Mouse (Mus musculus): ENCODE data around the gene Tspan9.

Gene Tspan9

GRCm38 (mm10) chr6:127981176-127981575 is 162.2 kb downstream of the Tspan9 start:
- no peak for DNase-seq (ENCODE audit: low read depth)

DNA sequence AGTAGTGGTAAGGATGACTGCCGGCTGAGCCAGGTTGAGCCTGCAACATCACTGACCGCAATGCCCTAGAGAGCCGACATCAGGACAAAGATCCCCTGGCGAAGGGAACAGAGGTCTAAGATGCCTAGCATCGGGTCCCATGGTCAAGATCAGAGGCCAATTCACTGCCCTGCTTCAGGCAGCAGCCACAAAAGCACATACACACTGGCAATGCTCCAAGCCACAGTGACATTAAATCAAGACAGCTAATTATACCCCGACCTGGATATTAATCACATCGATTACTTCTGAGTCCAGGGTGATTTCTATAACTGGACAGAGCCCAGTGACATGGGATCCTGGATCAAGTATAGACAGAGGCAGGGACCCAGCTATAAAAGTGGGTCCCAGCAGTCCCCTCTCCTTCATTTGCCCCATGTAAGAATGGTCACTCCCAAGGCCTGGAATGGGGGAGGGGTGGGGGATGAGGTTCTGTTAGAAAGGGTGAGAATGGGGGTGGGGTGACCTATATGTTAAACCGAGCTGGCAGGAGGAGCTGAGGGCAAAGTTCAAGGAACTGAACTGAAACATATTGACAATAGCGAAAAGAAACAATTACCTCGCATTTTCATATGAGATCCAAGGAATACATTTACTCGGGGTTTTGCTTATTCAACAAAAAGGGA is 162.9 kb downstream of the Tspan9 start:
- DNase-seq (ENCODE audit: low read depth) = no peak

DNA sequence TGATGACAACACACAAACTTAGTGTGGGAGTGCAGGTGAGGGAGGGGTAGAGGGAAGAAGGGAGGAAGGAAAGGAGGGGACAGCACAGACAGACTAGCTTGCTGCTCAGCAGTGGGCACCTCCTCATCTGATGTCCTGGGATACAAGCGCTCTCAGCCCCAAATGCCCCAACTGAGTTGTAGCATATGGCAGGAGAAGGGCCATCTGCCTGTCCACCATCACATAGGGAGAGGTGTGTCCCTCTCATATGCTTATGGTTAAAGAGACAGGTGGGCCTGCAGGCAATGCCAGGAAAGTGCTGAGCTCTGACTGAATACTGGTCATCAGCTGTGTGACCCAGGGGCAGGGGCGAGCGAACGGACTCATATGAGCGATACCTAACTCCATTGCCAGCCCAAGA is 163.6 kb downstream of the Tspan9 start:
- DNase-seq (ENCODE audit: low read depth) = no peak

DNA sequence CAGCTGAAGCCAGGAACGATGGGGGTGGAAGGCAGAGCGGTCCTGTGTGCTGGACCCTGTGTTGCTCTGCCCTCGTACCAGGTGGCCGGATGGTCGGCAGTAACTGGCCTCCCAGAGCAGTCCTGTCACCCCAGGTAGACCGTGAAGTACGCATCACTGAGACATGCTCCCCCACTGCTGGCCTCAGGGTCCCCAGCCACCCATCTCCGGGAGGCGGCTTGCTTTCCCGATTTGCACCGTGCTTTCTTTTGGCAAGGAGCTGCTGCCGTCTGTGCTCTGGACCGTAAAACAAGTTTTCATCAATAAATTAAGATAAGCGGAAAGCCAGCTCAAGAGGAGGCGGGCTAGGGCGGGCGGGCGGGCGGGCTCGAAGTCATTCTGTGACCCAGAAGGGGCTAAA is 164.5 kb downstream of the Tspan9 start:
- DNase-seq (ENCODE audit: low read depth) = no peak

- DNase-seq (ENCODE audit: low read depth) = no peak
These were observed 166.7 kb downstream of the Tspan9 start for GRCm38 (mm10) chr6:127976695-127977094.

GRCm38 (mm10) chr6:127974000-127974399 is 169.4 kb downstream of the Tspan9 start:
- DNase-seq (ENCODE audit: low read depth) = peak; percentile 20

DNA sequence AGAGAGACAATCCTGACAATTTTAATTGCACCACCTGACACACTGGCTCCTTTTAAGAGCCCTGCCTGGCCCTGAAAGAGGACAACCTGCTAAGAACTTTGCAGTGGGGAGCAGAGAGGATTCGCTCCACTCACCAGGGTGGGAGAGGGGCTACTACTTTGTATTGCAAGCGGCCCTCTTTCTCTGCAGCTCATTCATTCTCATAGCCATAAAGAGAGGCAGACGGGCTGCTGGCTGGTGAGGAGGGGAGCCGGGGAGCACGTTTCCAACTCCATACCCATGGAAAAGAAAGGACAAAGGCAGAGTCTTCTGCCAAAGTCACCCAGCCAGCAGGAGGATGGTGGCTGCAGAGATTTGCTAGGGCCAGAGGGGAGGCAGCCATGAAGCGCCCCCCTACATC is 169.8 kb downstream of the Tspan9 start:
- DNase-seq (ENCODE audit: low read depth) = no peak

DNA sequence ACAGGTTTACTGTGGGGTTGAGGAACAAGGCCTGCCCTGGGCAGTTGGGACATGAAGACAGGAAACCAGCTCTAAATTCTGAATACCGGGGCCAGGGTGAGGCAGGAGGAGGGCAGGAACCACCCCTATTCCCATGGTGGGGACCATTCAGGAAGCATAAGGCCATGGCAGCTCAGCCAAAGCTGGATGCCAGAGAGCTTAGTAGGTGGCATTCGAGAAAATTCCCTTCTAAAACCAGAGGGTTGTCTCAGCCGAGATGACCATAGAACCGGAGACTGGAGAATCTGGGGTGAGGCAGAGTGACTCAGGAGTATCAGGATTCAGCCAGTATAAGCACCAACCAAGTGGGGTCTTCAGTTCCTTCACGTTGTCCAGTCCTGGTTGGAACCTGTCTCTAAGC is 171.5 kb downstream of the Tspan9 start:
- peak; percentile 21 for DNase-seq (ENCODE audit: low read depth)

DNA sequence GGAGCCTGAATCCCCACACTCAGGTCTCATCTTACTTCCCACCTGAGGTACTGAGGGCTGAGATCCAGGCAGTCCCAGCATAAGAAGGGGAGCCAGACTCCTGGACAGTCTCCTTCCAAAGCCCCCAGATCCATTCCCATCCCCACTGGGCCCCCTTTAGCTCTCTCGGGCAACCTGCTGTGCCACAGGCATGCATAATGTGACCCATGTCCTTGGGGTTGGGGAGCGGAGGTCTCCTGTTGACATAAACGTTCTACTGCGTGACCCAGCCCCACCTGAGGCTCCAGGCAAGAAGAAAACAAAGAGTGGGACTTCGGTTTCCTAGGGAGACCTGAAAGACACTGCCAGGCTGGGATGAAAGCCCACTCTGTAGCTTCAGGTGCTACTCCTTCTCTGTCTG is 172.5 kb downstream of the Tspan9 start:
- no peak for DNase-seq (ENCODE audit: low read depth)

- DNase-seq (ENCODE audit: low read depth) = peak; percentile 35
These were observed 173.3 kb downstream of the Tspan9 start for GRCm38 (mm10) chr6:127970120-127970519.

DNA sequence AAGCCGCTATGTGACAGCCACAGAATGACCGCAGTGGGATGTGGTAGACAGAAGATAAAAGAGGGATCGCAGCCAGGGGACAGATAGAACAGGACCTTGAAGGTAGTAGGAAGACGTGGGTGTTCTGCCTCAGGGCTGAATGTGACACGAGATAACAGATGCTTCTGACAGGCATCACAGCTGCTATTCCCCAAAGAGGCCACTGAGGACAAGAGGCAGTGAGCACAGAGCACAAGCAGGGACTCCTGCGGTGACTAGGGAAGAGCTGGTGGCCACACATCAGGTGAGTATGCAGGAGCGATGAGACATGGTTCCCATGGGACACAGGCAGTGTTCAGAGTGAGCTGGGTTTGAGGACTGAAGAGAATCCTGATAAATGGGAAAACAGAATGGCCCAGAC is 173.7 kb downstream of the Tspan9 start:
- DNase-seq (ENCODE audit: low read depth) = no peak

DNA sequence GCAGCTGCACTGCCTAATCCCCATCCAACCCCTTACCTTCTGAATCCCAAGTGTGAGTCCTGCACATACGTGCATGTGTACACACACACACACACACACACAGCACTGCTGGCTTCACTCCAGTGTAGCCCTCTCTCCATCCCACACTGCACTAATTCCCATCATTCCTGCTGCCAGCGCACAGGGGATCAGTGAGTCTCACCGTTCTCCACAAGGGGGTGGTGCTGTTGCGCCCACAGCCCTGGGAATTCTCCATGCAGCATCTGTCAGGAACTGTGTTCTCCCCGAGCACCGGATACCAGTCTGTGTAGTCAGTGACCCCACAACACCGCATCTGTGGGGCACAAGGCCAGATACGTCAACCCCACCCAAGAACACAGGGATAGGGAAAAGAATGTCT is 177.9 kb downstream of the Tspan9 start:
- peak; percentile 15 for DNase-seq (ENCODE audit: low read depth)

DNA sequence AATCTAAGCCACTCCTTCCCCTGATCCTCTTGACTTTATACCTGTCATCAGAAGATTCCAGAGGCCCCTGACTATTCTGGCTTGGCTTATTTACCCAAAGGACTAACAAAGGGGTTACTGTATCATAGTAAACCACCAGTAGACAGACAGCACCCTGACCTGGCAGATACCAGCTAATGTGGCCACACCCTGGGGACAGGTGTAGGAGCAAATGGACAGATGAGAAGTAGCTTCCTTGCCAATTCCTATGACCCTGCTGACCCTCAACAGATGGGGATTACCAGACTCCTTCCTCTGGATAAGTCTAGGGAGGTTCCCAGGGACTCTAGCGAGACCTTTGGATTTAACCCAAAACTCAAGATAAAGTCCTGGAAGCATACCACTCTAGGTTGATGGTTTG is 183.2 kb downstream of the Tspan9 start:
- DNase-seq (ENCODE audit: low read depth) = no peak

DNA sequence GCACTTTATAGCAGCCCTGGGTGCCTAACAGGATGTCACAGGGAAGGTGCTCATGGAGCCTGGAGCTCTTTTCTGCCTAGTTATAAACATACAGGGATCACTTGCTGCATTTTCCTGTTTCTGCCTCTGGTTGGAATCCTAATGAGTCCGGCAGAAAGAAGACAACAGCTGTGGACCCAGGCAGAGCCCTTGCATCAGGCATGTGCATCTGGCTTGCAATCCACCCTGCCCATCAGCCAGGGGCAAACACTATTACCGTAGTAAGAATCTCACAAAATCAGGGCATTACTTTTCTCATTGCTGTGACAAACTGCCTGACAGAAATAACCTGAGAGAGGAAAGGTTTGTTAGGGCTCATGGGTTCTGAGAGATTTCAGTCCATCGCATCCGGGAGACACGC is 187.2 kb downstream of the Tspan9 start:
- DNase-seq (ENCODE audit: low read depth) = no peak

DNA sequence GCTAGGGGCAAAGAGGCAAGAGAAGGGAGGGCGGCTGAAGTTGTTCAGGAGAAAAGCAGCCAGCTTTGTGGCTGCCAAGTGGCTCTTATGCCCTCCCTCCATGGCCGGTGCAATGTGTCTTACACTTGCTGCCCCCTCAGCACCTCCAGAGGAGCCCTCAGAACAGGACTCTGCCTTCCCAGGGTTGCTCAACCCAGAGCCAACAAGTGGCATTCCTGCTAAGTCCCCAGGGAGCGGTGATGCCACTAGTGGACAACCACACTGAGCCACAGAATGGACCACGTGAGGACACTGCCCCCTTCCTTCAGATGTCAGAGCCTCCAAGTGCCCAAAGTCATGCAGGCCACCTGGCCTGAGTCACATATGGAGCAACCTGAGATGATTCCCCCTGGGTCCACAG is 190.3 kb downstream of the Tspan9 start:
- DNase-seq (ENCODE audit: low read depth) = no peak

DNA sequence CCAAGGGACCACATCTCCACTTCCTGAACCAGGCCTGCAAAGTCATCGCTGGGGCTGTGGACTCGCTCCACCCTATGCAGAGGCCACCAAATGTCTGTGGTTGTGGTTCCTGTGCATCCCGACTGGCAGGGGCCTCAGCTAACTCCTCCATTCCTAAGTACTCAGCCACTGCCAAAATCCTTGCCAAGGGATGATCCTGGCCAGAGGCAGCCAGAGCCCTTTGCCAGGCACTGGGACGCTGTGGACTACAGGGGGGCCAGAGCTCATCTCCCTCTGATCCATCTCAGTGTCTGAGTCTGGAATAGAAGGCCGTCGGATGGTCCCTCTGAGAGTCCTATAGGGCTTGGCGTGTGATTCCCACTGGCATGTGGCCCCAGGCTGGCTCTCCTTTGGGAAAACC is 193.5 kb downstream of the Tspan9 start:
- DNase-seq (ENCODE audit: low read depth) = no peak

DNA sequence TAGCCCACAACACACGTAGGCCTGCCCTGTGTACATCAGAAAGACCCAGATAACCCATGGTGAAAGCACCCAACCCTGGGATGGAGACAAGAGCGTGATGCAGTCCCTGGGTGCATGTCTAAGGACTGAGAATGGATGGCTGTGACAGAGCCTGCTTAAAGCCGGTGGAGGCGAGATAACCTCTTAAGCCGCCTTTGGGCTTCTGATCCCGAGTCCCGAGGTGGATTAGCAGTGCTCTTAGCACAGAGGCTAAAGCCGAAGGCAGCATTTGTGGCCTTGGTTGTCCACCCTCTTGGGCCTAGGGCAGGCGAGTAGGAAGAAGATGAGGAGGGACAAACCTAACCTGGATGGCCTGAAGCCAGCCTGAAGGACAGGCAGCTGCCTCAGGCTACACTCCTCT is 194.7 kb downstream of the Tspan9 start:
- DNase-seq (ENCODE audit: low read depth) = no peak

DNA sequence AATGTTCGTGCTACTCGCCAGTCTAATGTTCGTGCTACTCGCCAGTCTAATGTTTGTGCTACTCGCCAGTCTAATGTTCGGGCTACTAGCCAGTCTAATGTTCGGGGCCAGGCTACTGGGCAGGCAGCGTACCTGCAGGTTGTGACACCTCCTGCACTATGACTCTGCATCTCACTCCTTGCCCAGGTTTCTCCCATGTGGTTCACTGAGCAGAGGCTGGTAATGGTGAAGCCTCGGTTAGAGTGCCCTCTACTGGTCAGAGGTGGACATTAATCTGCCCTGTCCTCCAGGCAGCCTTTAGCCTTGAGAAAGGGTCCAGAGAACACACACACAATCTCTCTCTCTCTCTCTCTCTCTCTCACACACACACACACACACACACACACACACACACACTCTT is 197.7 kb downstream of the Tspan9 start:
- DNase-seq (ENCODE audit: low read depth) = peak; percentile 40

- DNase-seq (ENCODE audit: low read depth) = no peak
These were observed 201.0 kb downstream of the Tspan9 start for GRCm38 (mm10) chr6:127942421-127942820.

DNA sequence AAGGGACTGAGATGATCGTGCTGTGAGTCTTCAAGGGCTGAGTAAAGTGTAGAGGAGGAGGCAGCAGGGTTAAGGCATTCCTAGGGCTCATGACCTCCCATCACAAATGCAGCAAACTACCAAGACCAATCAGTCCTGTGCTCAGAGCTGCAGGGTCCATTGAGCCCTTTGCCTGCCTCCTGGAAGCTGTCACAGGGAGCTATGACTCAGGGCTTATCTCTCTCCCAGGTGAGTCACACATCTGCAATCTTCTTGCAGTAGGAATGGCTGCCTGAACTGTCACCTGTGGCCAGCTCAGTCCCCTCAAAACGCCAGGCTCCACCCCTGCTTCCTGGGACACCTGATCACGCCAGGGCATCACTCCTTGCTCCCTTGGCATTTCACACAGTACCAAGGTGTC is 208.3 kb downstream of the Tspan9 start:
- DNase-seq (ENCODE audit: low read depth) = no peak

DNA sequence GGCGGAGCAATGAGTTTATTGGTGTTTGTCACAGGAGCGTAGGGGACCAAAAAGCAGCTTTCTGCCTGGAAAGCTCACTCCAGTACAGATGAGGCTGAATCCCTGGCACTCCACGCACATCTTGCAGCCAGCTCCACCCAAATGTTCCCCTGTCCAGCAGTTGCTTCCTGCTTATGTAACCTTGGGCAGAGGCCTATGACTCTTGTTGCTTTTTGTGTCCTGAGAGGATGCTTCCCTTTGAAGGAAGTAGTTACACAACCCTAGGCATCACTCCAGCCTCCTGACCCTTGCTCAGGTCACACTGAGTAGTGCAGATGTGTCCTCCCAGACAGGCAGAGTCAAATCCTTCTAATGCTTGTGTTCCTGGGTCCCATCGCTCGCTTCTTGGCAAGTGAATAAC is 209.6 kb downstream of the Tspan9 start:
- DNase-seq (ENCODE audit: low read depth) = no peak

DNA sequence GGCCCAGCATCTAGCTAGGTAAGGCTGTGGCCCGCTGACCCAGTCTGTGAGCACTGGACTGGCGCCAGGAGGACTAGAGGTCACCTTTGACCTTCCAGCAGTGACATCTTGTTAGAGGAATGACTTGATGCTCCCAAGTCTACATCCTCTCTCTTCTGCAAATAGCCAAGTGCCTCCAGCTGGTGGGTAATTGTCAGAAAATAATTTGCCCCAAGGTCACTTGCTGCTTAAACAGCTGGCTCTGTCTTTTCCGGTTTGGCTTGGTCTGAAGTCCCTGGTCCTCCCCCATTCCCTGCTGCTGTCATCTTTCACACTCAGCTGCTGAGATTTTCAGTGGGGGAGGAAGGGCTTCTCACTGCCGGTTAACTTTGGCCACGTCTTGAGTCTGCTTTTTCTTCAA is 210.7 kb downstream of the Tspan9 start:
- DNase-seq (ENCODE audit: low read depth) = no peak

DNA sequence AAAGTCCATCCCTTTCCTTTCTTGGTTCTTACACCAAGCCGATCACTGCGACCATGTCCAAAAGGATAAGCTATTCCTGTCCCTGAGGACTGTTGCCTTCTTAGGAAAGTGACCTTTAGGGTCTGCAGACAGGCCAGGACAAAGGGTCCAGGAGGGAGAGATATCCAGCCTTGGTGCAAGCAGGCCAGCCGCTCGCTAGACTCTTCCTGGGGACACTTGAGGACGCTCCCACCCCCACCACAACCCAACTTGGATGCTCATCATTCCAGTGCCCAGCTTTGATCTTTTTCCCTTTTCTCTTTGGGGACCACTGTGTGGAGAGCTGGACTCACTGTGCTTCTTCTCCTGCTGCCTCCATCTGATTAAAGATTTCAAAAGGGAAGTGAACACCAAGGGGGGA is 214.7 kb downstream of the Tspan9 start:
- no peak for DNase-seq (ENCODE audit: low read depth)

DNA sequence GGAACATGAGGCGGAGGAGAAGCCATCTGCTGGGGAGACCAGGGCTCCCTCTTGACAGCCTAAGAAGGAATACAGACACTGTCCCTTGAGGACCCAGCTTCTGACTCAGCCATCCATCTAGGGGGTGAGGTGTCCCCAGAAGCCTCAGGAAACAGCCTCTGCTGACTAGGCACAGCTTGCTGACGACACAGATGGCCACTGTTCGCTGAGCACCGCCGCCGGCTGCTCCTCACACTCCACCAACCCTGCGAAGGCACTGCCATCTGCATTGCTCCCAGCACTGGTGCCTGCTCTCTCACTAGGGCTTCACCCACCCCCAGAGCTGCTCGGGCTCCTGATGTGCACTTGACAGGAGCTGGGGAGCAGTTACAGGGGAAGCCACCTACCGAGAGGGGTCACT is 217.5 kb downstream of the Tspan9 start:
- no peak for DNase-seq (ENCODE audit: low read depth)

DNA sequence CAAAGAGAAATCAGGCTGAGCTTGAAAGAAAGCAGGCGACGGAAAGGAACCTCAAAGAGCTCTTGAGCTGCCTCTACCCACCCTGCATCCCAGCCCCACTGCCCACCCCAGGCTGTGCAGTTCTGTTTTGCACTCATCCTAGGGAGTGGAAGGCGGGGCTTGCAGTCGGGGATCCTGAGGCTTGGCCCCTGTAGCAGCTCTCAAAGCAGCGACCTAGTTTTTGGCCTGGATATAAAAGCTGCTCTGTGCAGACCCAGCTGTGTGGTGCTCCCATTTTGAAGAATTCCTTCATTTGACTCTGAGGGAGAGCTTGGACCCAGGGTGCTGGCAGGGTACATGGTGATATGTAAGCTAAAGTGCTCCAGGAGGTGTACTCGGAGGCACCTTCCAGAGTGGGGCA is 218.6 kb downstream of the Tspan9 start:
- DNase-seq (ENCODE audit: low read depth) = no peak
